Comparison of ENCODE assay signal across 17 mouse cellular contexts in the genomic region with DNA sequence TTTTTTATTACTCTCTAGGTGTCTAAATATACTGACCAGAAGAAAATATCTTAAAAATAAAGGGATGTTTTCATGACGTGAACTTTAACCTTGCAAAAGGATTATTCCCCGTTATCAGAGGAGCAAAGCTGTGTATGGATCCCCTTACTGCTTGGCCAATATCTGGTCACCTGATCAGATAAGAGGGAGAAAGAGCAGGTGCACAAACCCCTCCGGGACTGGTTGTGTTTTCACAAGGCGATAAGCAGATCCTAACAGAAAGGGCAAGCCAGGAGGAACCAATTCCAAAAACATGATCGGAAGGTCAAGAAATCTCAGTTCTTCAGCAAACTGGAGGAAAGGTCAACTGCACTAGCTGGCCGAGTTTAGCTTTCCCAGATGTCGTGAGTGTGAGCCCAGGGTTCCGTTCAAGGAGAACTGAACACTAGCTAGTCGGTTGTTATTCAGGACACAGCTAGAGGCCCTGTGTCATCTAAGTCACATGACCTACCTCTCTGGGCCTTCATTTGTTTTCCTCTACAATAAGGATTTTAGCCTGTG. TPM values are rescaled to one million over a fixed set of nuclear protein-coding genes. Genes with fewer than 3 reads are reported as not detected.
A peak's percentile ranks its signal among the peaks of the same experiment; 100 is the strongest.
DNase-seq lines count a peak whose midpoint lies in the region; TF ChIP-seq lines count a peak whose summit lies in the region.
"Had no signal": no experiment of that assay in that cellular context is flagged by ENCODE, and none has a peak within 500 bp of the region (broad histone marks: within the 10 kb centered on the region; RNA-seq: fewer than 3 reads in every experiment).

No protein-coding gene starts in this region.

- no peak for DNase-seq in gastrocnemius, adult 2 months
- no peak for DNase-seq in gastrocnemius, postnatal 36 days
- DNase-seq in ovary, adult 18-20 months (ENCODE audit: low spot score): peak; percentile 24
- DNase-seq in ovary, postnatal 14 days (ENCODE audit: low spot score): no peak
- DNase-seq in heart, postnatal 14 days: peak; percentile 11 to 48
- no peak for DNase-seq in left cerebral cortex, adult 2 months (ENCODE audit: extremely low spot score in 1 of 2, low spot score in 2 of 2)
- no peak for DNase-seq in B cell, adult 2 months
- DNase-seq: cerebellum, adult 8-10 months; forebrain, postnatal 0 days; liver, embryonic 13.5 days; right cerebral cortex, postnatal 14 days; thymus, postnatal 14 days had no signal

- peak overlapping the region; percentile 46 for H3K27ac ChIP-seq in gastrocnemius, adult 2 months
- no peak overlapping the region for H3K27ac ChIP-seq in left cerebral cortex, adult 2 months
- H3K27ac ChIP-seq: kidney, postnatal 0 days; limb, embryonic 10.5 days; liver, embryonic 13.5 days had no signal

- TF ChIP-seq CTCF in gastrocnemius, adult 2 months (IDR thresholded peaks at IDR 0.05): no peak
- no peak for TF ChIP-seq CTCF in left cerebral cortex, adult 2 months (IDR thresholded peaks at IDR 0.05)

- intact Hi-C loops in gastrocnemius, adult 2 months (cut with DNase I): no loop called here
- intact Hi-C loops in gastrocnemius, postnatal 36 days (cut with DNase I): no loop called here
- intact Hi-C loops in heart, postnatal 14 days (cut with DNase I): no loop called here
- intact Hi-C loops in left cerebral cortex, adult 2 months (cut with DNase I): no loop called here

- H3K4me3 ChIP-seq in gastrocnemius, adult 2 months: no peak overlapping the region
- H3K4me3 ChIP-seq in left cerebral cortex, adult 2 months: no peak overlapping the region
- H3K4me3 ChIP-seq: erythroblast, embryonic 14.5 days; limb, embryonic 10.5 days; liver, embryonic 13.5 days had no signal

RNA-seq across cellular contexts. Expression of gene Slc22a2, which starts 11.9 kb away (rescaled TPM):
- total RNA-seq in gastrocnemius, adult 2 months (2021): not detected
- not detected for total RNA-seq in gastrocnemius, postnatal 36 days (2021)
- total RNA-seq in heart, postnatal 14 days (2021): not detected
- 1 to 10 TPM in 1 of 2 experiments, under 1 TPM in 1; 0.98 to 1.3 TPM for total RNA-seq in left cerebral cortex, adult 2 months (2021)
- total RNA-seq: ES-E14; neutrophil, adult 5-6 weeks had no signal

Comparison
In these comparisons a context has a peak if more than half of its experiments do, and no peak if none do; other contexts are left out.
1. DNase-seq: peak in ovary, adult 18-20 months (single experiment) and heart, postnatal 14 days (2 of 2); none in gastrocnemius, adult 2 months (single experiment), gastrocnemius, postnatal 36 days (0 of 2), ovary, postnatal 14 days (single experiment), left cerebral cortex, adult 2 months (0 of 2) and B cell, adult 2 months (0 of 2).